Mouse (Mus musculus): ENCODE data around the gene Col6a4. TPM values are rescaled to one million over a fixed set of nuclear protein-coding genes. Genes with fewer than 3 reads are reported as not detected.

Col6a4 gene
- polyA plus RNA-seq, 1 experiment from 2014 or later, result 0.10 TPM

GRCm38 (mm10) chr9:105949755-105950154 lies 146.8 kb downstream of the Col6a4 start:
- Histone ChIP-seq H3K9ac (no peak overlapping the region), H3K9me3 (replicated peaks) (no peaks in the 10 kb centered on the region), H3K36me3 (no peaks in the 10 kb centered on the region), H3K4me3 (no peak overlapping the region), H3K27ac (no peak overlapping the region), H3K4me2 (no peak overlapping the region), H3K4me1 (replicated peaks) (no peaks in the 10 kb centered on the region), H3K27me3 (no peaks in the 10 kb centered on the region; the same call in 1 of the 2 replicates)
- 97% methylated on average over 1 of the region's 1 CpGs for WGBS
- no peak for ATAC-seq (replicated peaks; ENCODE audit: insufficient number of reproducible peaks, insufficient read depth, low FRiP score, low read depth)

DNA sequence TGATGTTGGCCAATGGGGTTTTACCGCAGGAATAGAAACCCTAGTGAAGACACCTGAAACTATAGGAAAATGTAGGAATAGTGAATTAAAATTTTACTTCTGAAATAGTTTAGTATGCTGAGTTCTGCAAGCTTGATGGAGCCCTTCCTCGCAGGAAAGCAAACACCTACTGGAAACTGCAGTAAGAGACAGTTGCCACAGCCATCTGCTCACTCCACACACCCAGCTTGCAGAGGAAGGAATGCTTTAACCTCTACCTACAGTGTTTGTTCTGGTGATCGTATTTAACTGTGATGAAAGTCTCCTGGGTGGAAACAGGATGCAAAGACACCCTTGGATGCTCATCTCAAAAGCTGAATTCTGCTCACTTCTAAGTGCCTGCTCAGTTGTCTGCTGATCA lies 149.0 kb downstream of the Col6a4 start:
- WGBS, result 70% methylated on average over 3 of the region's 3 CpGs
- no peak overlapping the region for H3K9ac ChIP-seq
- H3K36me3 ChIP-seq, result no peaks in the 10 kb centered on the region
- H3K4me3 ChIP-seq, result no peak overlapping the region
- no peak for ATAC-seq (replicated peaks; ENCODE audit: insufficient number of reproducible peaks, insufficient read depth, low FRiP score, low read depth)
- no peaks in the 10 kb centered on the region for H3K4me1 ChIP-seq (replicated peaks)
- H3K27me3 ChIP-seq, result no peaks in the 10 kb centered on the region; the same call in 1 of the 2 replicates
- no peak overlapping the region for H3K4me2 ChIP-seq
- H3K9me3 ChIP-seq (replicated peaks), result no peaks in the 10 kb centered on the region
- H3K27ac ChIP-seq, result no peak overlapping the region

Other genes starting within 250 kb of the Col6a4 start
- gene Col6a5, start 136.1 kb downstream of the Col6a4 start, polyA plus RNA-seq (2015; fragmentation: Nextera tagmentation; extraction: Ambion mirVana), result 0.23 and 0.25 TPM in 2 replicates
- 0.74 and 1.1 TPM in 2 replicates for gene Glyctk, start 61.4 kb upstream of the Col6a4 start, polyA plus RNA-seq (2015; fragmentation: Nextera tagmentation; extraction: Ambion mirVana)
- gene Wdr82, start 74.1 kb upstream of the Col6a4 start, polyA plus RNA-seq (2015; fragmentation: Nextera tagmentation; extraction: Ambion mirVana), result 16.7 and 19.7 TPM in 2 replicates
- gene Ppm1m, start 103.0 kb upstream of the Col6a4 start, polyA plus RNA-seq (2015; fragmentation: Nextera tagmentation; extraction: Ambion mirVana), result 23.1 and 33.6 TPM in 2 replicates
- 46.7 and 52.9 TPM in 2 replicates for gene Twf2, start 106.3 kb upstream of the Col6a4 start, polyA plus RNA-seq (2015; fragmentation: Nextera tagmentation; extraction: Ambion mirVana)
- 0.04 and 0.08 TPM in 2 replicates for gene Tlr9, start 125.8 kb upstream of the Col6a4 start, polyA plus RNA-seq (2015; fragmentation: Nextera tagmentation; extraction: Ambion mirVana)
- 168 and 187 TPM in 2 replicates for gene Alas1, start 151.9 kb upstream of the Col6a4 start, polyA plus RNA-seq (2015; fragmentation: Nextera tagmentation; extraction: Ambion mirVana)
- gene Poc1a, start 184.3 kb upstream of the Col6a4 start, polyA plus RNA-seq (2015; fragmentation: Nextera tagmentation; extraction: Ambion mirVana), result 23.7 and 26.8 TPM in 2 replicates

All from heart, embryonic 15.5 days (tissue).